Mouse (Mus musculus): Measurements from ENCODE around the gene Fgr.

The Fgr gene

GRCm38 (mm10) chr4:133035446-133035845, 61.6 kb downstream of the Fgr start:
- no peak for DNase-seq (ENCODE audit: low read depth, low spot score)

GRCm38 (mm10) chr4:133035946-133036345, 62.1 kb downstream of the Fgr start:
- DNase-seq (ENCODE audit: low read depth, low spot score), result no peak

- DNase-seq (ENCODE audit: low read depth, low spot score), result no peak
Observed at GRCm38 (mm10) chr4:133037293-133037692, 63.4 kb downstream of the Fgr start.

- no peak for DNase-seq (ENCODE audit: low read depth, low spot score)
Observed at GRCm38 (mm10) chr4:133037798-133038197, 63.9 kb downstream of the Fgr start.

GRCm38 (mm10) chr4:133038521-133039115, 64.7 kb downstream of the Fgr start:
- peak; percentile 71 for DNase-seq (ENCODE audit: low read depth, low spot score)

- DNase-seq (ENCODE audit: low read depth, low spot score), result peak; percentile 77
Observed at GRCm38 (mm10) chr4:133039116-133039819, 65.4 kb downstream of the Fgr start.

GRCm38 (mm10) chr4:133039832-133040231, 65.9 kb downstream of the Fgr start:
- no peak for DNase-seq (ENCODE audit: low read depth, low spot score)

GRCm38 (mm10) chr4:133040241-133040904, 66.5 kb downstream of the Fgr start:
- peak; percentile 97 for DNase-seq (ENCODE audit: low read depth, low spot score)

- DNase-seq (ENCODE audit: low read depth, low spot score), result no peak
Observed at GRCm38 (mm10) chr4:133042244-133042643, 68.3 kb downstream of the Fgr start.

- DNase-seq (ENCODE audit: low read depth, low spot score), result peak; percentile 76
Observed at GRCm38 (mm10) chr4:133042651-133043635, 69.0 kb downstream of the Fgr start.

- no peak for DNase-seq (ENCODE audit: low read depth, low spot score)
Observed at GRCm38 (mm10) chr4:133043798-133044646, 70.1 kb downstream of the Fgr start.

GRCm38 (mm10) chr4:133044647-133045094, 70.8 kb downstream of the Fgr start:
- no peak for DNase-seq (ENCODE audit: low read depth, low spot score)

GRCm38 (mm10) chr4:133045771-133046474, 72.0 kb downstream of the Fgr start:
- DNase-seq (ENCODE audit: low read depth, low spot score), result peak; percentile 73

- DNase-seq (ENCODE audit: low read depth, low spot score), result peak; percentile 67
Observed at GRCm38 (mm10) chr4:133046691-133047352, 72.9 kb downstream of the Fgr start.

- DNase-seq (ENCODE audit: low read depth, low spot score), result no peak
Observed at GRCm38 (mm10) chr4:133047353-133048105, 73.6 kb downstream of the Fgr start.

- DNase-seq (ENCODE audit: low read depth, low spot score), result no peak
Observed at GRCm38 (mm10) chr4:133049071-133049920, 75.4 kb downstream of the Fgr start.

- DNase-seq (ENCODE audit: low read depth, low spot score), result no peak
Observed at GRCm38 (mm10) chr4:133050196-133050836, 76.4 kb downstream of the Fgr start.

Data from ES-CJ7 (cell line).